Mouse (Mus musculus) erythroblast, embryonic 14.5 days (primary cell): ENCODE measurements around the gene Dpyd.

Experiments
- GATA1 ChIP-seq: IDR thresholded peaks from 2 replicates; pipeline ENCODE4 v1.6.1; 2012; ENCODE audit warnings: low read length, inconsistent platforms, mixed read lengths
- TAL1 ChIP-seq: IDR thresholded peaks from 3 replicates; pipeline ENCODE4 v1.6.1; 2012; ENCODE audit warnings: low read length, inconsistent platforms, mixed read lengths

DNA sequence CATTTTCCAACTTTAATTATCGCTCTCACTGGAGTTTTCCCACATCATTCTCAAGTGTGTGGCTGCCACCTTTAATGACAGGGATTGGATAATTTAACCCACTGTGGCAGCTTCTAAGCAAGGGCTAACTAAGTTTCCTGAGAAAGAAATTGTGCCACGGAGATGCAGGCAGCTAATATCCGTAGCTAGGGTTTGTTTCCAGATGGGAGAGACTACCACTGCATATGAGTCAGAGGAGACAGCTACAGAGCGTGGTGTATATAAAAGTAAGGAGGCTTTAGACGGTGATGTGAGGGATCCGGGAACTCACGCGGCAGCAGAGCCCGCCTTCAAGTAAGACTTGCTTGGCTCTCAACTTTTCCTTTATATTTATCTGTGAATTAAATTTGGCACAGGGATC, 505.3 kb downstream of the Dpyd start:
- TF ChIP-seq TAL1 (no peak), GATA1 (no peak)
